In genomic region chr17:25255110-25255509, GRCm38 (mm10) we compare ENCODE assay signal across 21 mouse cellular contexts. TPM values are rescaled to one million over a fixed set of nuclear protein-coding genes. Genes with fewer than 3 reads are reported as not detected.
DNase-seq lines count a peak whose midpoint lies in the region; ATAC-seq lines count a peak whose summit lies in the region.
"Had no signal": no experiment of that assay in that cellular context is flagged by ENCODE, and none has a peak within 500 bp of the region (broad histone marks: within the 10 kb centered on the region; RNA-seq: fewer than 3 reads in every experiment).

No protein-coding gene starts in this region.

- peak overlapping the region; percentile 68; the same call in 1 of the 2 replicates for H3K4me2 ChIP-seq in heart, embryonic 16.5 days (ENCODE audit: low read depth, low read length)
- peak overlapping the region; percentile 57; the same call in 1 of the 2 replicates for H3K4me2 ChIP-seq in neural tube, embryonic 15.5 days
- no peak overlapping the region; the same call in 1 of the 2 replicates for H3K4me2 ChIP-seq in limb, embryonic 13.5 days (replicated peaks)

- no peaks in the 10 kb centered on the region for H3K9me3 ChIP-seq in heart, embryonic 16.5 days (replicated peaks; ENCODE audit: control insufficient read depth, low read length)
- no peaks in the 10 kb centered on the region for H3K9me3 ChIP-seq in neural tube, embryonic 15.5 days (replicated peaks)
- H3K9me3 ChIP-seq in limb, embryonic 13.5 days: no peaks in the 10 kb centered on the region
- H3K9me3 ChIP-seq: embryonic facial prominence, embryonic 15.5 days; G1E; megakaryocyte, embryonic 14.5 days had no signal

- no peak for ATAC-seq in heart, embryonic 16.5 days (replicated peaks; ENCODE audit: extremely low read depth, insufficient read depth, low FRiP score)
- ATAC-seq in neural tube, embryonic 15.5 days (ENCODE audit: low FRiP score): no peak
- ATAC-seq in limb, embryonic 13.5 days (ENCODE audit: low FRiP score, low read depth): no peak
- ATAC-seq: forebrain, embryonic 14.5 days had no signal

- H3K36me3 ChIP-seq in heart, embryonic 16.5 days (ENCODE audit: control insufficient read depth, insufficient read depth): peaks cover 11% of the 10 kb centered on the region; the same call in 1 of the 2 replicates
- peaks cover 9% of the 10 kb centered on the region for H3K36me3 ChIP-seq in neural tube, embryonic 15.5 days
- H3K36me3 ChIP-seq in limb, embryonic 13.5 days: peaks cover 17% of the 10 kb centered on the region

- H3K4me3 ChIP-seq in heart, embryonic 16.5 days (ENCODE audit: low read length): no peak overlapping the region
- H3K4me3 ChIP-seq in neural tube, embryonic 15.5 days (replicated peaks): no peak overlapping the region; the same call in 1 of the 2 replicates
- H3K4me3 ChIP-seq in limb, embryonic 13.5 days: peak overlapping the region; percentile 43; the same call in 1 of the 2 replicates
- H3K4me3 ChIP-seq: heart, adult 2 months had no signal

- peaks cover 29% of the 10 kb centered on the region for H3K27me3 ChIP-seq in heart, embryonic 16.5 days (ENCODE audit: control insufficient read depth, insufficient read depth, low read length)
- H3K27me3 ChIP-seq in neural tube, embryonic 15.5 days (replicated peaks): peaks cover 26% of the 10 kb centered on the region
- H3K27me3 ChIP-seq in limb, embryonic 13.5 days: peaks cover 59% of the 10 kb centered on the region

- DNase-seq in heart, adult 18-20 months: no peak
- DNase-seq in neural tube, embryonic 10.5 days (ENCODE audit: extremely low spot score, low spot score): no peak
- DNase-seq in cerebellum, adult 11-12 months: no peak
- no peak for DNase-seq in frontal cortex, postnatal 14 days (ENCODE audit: low spot score in 2 of 2)
- no peak for DNase-seq in layer of hippocampus, postnatal 10 days (ENCODE audit: low spot score in 2 of 2)
- DNase-seq: adrenal gland, adult 8-10 months; cerebellum, adult 8-10 months; heart, adult 2 months; kidney, adult 9 months; lung, postnatal 10 days; right cerebral cortex, postnatal 14 days had no signal

- H3K4me1 ChIP-seq in heart, embryonic 16.5 days (ENCODE audit: control insufficient read depth, insufficient read depth, low read length): peaks cover 8% of the 10 kb centered on the region
- H3K4me1 ChIP-seq in neural tube, embryonic 15.5 days: peaks cover 47% of the 10 kb centered on the region
- peaks cover 22% of the 10 kb centered on the region for H3K4me1 ChIP-seq in limb, embryonic 13.5 days

- no peak overlapping the region for H3K9ac ChIP-seq in heart, embryonic 16.5 days (ENCODE audit: low read length)
- H3K9ac ChIP-seq in neural tube, embryonic 15.5 days (replicated peaks): no peak overlapping the region
- no peak overlapping the region for H3K9ac ChIP-seq in limb, embryonic 13.5 days
- H3K9ac ChIP-seq: liver, embryonic 14.5 days had no signal

- WGBS in heart, embryonic 16.5 days: 55% methylated on average over 2 of the region's 2 CpGs
- WGBS in neural tube, embryonic 15.5 days: 83% methylated on average over 2 of the region's 2 CpGs
- 59% methylated on average over 2 of the region's 2 CpGs for WGBS in limb, embryonic 13.5 days

- H3K27ac ChIP-seq in heart, embryonic 16.5 days (ENCODE audit: low read length): no peak overlapping the region
- no peak overlapping the region for H3K27ac ChIP-seq in neural tube, embryonic 15.5 days (replicated peaks)
- no peak overlapping the region for H3K27ac ChIP-seq in limb, embryonic 13.5 days
- H3K27ac ChIP-seq: embryonic facial prominence, embryonic 15.5 days; heart, adult 2 months; liver, embryonic 14.5 days had no signal

RNA-seq across cellular contexts. Expression of gene Baiap3, which starts 1.1 kb away (rescaled TPM):
- 1.4 and 2.5 TPM in 2 replicates for polyA plus RNA-seq in heart, embryonic 16.5 days (2015; fragmentation: Nextera tagmentation; extraction: Ambion mirVana)
- total RNA-seq in heart, adult 18-20 months (2021): 1 to 10 TPM in 1 of 2 experiments, under 1 TPM in 1; 0.62 to 1.3 TPM
- 9.9 and 10.3 TPM in 2 replicates for polyA plus RNA-seq in neural tube, embryonic 15.5 days (2015; fragmentation: Nextera tagmentation; extraction: Ambion mirVana)
- polyA plus RNA-seq in limb, embryonic 13.5 days (2015; fragmentation: Nextera tagmentation; extraction: Ambion mirVana): 1.1 and 1.7 TPM in 2 replicates
- 10 to 100 TPM; 13.7 to 14.6 TPM for total RNA-seq in layer of hippocampus, postnatal 10 days (2021)
- total RNA-seq: gastrocnemius, adult 8-10 months had no signal
- polyA plus RNA-seq: G1E had no signal

RNA-seq across cellular contexts. Expression of gene Tsr3, which starts 15.1 kb away (rescaled TPM):
- polyA plus RNA-seq in heart, embryonic 16.5 days (2015; fragmentation: Nextera tagmentation; extraction: Ambion mirVana): 26.9 and 31.0 TPM in 2 replicates
- total RNA-seq in heart, adult 18-20 months (2021): 1 to 10 TPM; 7.7 to 9.5 TPM
- polyA plus RNA-seq in neural tube, embryonic 15.5 days (2015; fragmentation: Nextera tagmentation; extraction: Ambion mirVana): 57.8 and 60.2 TPM in 2 replicates
- polyA plus RNA-seq in limb, embryonic 13.5 days (2015; fragmentation: Nextera tagmentation; extraction: Ambion mirVana): 57.0 and 59.4 TPM in 2 replicates
- 10 to 100 TPM; 31.0 to 35.6 TPM for total RNA-seq in layer of hippocampus, postnatal 10 days (2021)

RNA-seq across cellular contexts. Expression of gene Gnptg, which starts 15.2 kb away (rescaled TPM):
- polyA plus RNA-seq in heart, embryonic 16.5 days (2015; fragmentation: Nextera tagmentation; extraction: Ambion mirVana): 23.8 and 25.7 TPM in 2 replicates
- total RNA-seq in heart, adult 18-20 months (2021): 10 to 100 TPM; 14.8 to 15.9 TPM
- polyA plus RNA-seq in neural tube, embryonic 15.5 days (2015; fragmentation: Nextera tagmentation; extraction: Ambion mirVana): 99.6 and 110 TPM in 2 replicates
- 34.9 and 35.5 TPM in 2 replicates for polyA plus RNA-seq in limb, embryonic 13.5 days (2015; fragmentation: Nextera tagmentation; extraction: Ambion mirVana)
- 10 to 100 TPM; 59.1 to 62.9 TPM for total RNA-seq in layer of hippocampus, postnatal 10 days (2021)

RNA-seq across cellular contexts. Expression of gene Ube2i, which starts 19.3 kb away (rescaled TPM):
- 345 and 358 TPM in 2 replicates for polyA plus RNA-seq in heart, embryonic 16.5 days (2015; fragmentation: Nextera tagmentation; extraction: Ambion mirVana)
- 100 to 1,000 TPM in 1 of 2 experiments, 10 to 100 TPM in 1; 90.7 to 105 TPM for total RNA-seq in heart, adult 18-20 months (2021)
- 400 and 434 TPM in 2 replicates for polyA plus RNA-seq in neural tube, embryonic 15.5 days (2015; fragmentation: Nextera tagmentation; extraction: Ambion mirVana)
- polyA plus RNA-seq in limb, embryonic 13.5 days (2015; fragmentation: Nextera tagmentation; extraction: Ambion mirVana): 679 and 685 TPM in 2 replicates
- 100 to 1,000 TPM; 238 to 255 TPM for total RNA-seq in layer of hippocampus, postnatal 10 days (2021)

RNA-seq across cellular contexts. Expression of gene Prss34, which starts 43.1 kb away (rescaled TPM):
- 0.80 and 0.84 TPM in 2 replicates for polyA plus RNA-seq in heart, embryonic 16.5 days (2015; fragmentation: Nextera tagmentation; extraction: Ambion mirVana)
- under 1 TPM; 0.46 to 0.50 TPM for total RNA-seq in heart, adult 18-20 months (2021)
- polyA plus RNA-seq in neural tube, embryonic 15.5 days (2015; fragmentation: Nextera tagmentation; extraction: Ambion mirVana): 0.13 and 0.14 TPM in 2 replicates
- polyA plus RNA-seq in limb, embryonic 13.5 days (2015; fragmentation: Nextera tagmentation; extraction: Ambion mirVana): 0.70 and 0.78 TPM in 2 replicates
- total RNA-seq in layer of hippocampus, postnatal 10 days (2021): not detected
- total RNA-seq: G1E; left cerebral cortex, postnatal 14 days had no signal
- polyA plus RNA-seq: forebrain, embryonic 14.5 days; G1E had no signal
